Mouse (Mus musculus) intestine, postnatal 0 days (tissue): ENCODE results near the gene Fads3. TPM values are rescaled to one million over a fixed set of nuclear protein-coding genes. Genes with fewer than 3 reads are reported as not detected.

Experiments used
- ATAC-seq: fragments of 200-750 bp; cut with Nextera tagmentation; 2 replicates; pipeline ENCODE4 v1.8.0; 2017; ENCODE audit warnings: mild to moderate bottlenecking, moderate TSS enrichment, moderate library complexity
- H3K27ac ChIP-seq: fragments of 300-500 bp; sonication (generic); 2 replicates; pipeline ENCODE4 v1.5.1; 2014; ENCODE audit warnings: mild to moderate bottlenecking, low read depth, low read length, moderate library complexity
- H3K27me3 ChIP-seq: fragments of 300-500 bp; sonication (generic); replicated peaks from 2 replicates; pipeline ENCODE4 v1.6.1; 2014; ENCODE audit warnings: low read length, mixed read lengths; ENCODE audit not compliant: control insufficient read depth, insufficient read depth
- H3K36me3 ChIP-seq: fragments of 300-500 bp; sonication (generic); 2 replicates; pipeline ENCODE4 v1.6.1; 2014; ENCODE audit warnings: mild to moderate bottlenecking, moderate library complexity; ENCODE audit not compliant: control insufficient read depth, insufficient read depth
- H3K4me1 ChIP-seq: fragments of 300-500 bp; sonication (generic); replicated peaks from 2 replicates; pipeline ENCODE4 v1.6.1; 2014; ENCODE audit warnings: antibody characterized with exemption, low read length, mixed read lengths; ENCODE audit not compliant: control insufficient read depth, insufficient read depth
- H3K4me2 ChIP-seq: fragments of 300-500 bp; sonication (generic); replicated peaks from 2 replicates; pipeline ENCODE4 v1.6.1; 2014; ENCODE audit warnings: low read depth, mild to moderate bottlenecking, moderate library complexity
- H3K4me3 ChIP-seq: fragments of 300-500 bp; sonication (generic); 2 replicates; pipeline ENCODE4 v1.5.1; 2014; ENCODE audit warnings: low read depth, low read length
- H3K9ac ChIP-seq: fragments of 300-500 bp; sonication (generic); 2 replicates; pipeline ENCODE4 v1.6.1; 2014; ENCODE audit warnings: mild to moderate bottlenecking, low read depth, low read length
- H3K9me3 ChIP-seq: fragments of 300-500 bp; sonication (generic); 2 replicates; pipeline ENCODE4 v1.6.1; 2016; ENCODE audit warnings: mixed run types; ENCODE audit not compliant: control insufficient read depth
- CTCF ChIP-seq: sonication (generic); IDR thresholded peaks from 2 replicates; pipeline ENCODE4 v1.5.1; 2016; ENCODE audit warnings: low read depth, mild to moderate bottlenecking, control low read depth, antibody characterized with exemption, moderate library complexity
- WGBS: fragments of 180-500 bp; shearing (Covaris S2); extraction: QIAGEN DNeasy Blood & Tissue Kit; methylation state at CpG from one replicate; pipeline ENCODE4 v1.1.7; 2014; 5-methylcytosine and 5-hydroxymethylcytosine counted together
- polyA plus RNA-seq: library from polyadenylated mRNA; unstranded; fragments of >200 nt; fragmentation: Nextera tagmentation; extraction: Ambion mirVana; gene quantifications from 2 replicates; pipeline ENCODE4 v1.2.1, GENCODE M21; 2015

Gene Fads3
- 4.7 and 4.8 TPM in 2 replicates for polyA plus RNA-seq

GRCm38 (mm10) chr19:10041388-10042148, at the start of gene Fads3:
TSS of gene Fads3 (plus strand) at chr19:10041569.
- ATAC-seq, result peak; percentile 48
- Histone ChIP-seq H3K4me3 (peak within 1 kb of the TSS; percentile 62), H3K36me3 (peaks cover under 1% of the 10 kb centered on the region; the same call in 1 of the 2 replicates), H3K27ac (no peak within 1 kb of the TSS), H3K4me1 (peaks cover 3% of the 10 kb centered on the region; the same call in 1 of the 2 replicates), H3K27me3 (no peaks in the 10 kb centered on the region), H3K9ac (peak within 1 kb of the TSS; percentile 51), H3K4me2 (peak within 1 kb of the TSS; percentile 98), H3K9me3 (no peaks in the 10 kb centered on the region)
- peak; percentile 31; the same call in 1 of the 2 replicates for TF ChIP-seq CTCF
- WGBS, result under 1% methylated on average over 66 of the region's 69 CpGs

GRCm38 (mm10) chr19:9992011-9992958, 49.1 kb upstream of the Fads3 start:
- TF ChIP-seq CTCF, result no peak
- peak overlapping the region; percentile 53 for H3K4me2 ChIP-seq

DNA sequence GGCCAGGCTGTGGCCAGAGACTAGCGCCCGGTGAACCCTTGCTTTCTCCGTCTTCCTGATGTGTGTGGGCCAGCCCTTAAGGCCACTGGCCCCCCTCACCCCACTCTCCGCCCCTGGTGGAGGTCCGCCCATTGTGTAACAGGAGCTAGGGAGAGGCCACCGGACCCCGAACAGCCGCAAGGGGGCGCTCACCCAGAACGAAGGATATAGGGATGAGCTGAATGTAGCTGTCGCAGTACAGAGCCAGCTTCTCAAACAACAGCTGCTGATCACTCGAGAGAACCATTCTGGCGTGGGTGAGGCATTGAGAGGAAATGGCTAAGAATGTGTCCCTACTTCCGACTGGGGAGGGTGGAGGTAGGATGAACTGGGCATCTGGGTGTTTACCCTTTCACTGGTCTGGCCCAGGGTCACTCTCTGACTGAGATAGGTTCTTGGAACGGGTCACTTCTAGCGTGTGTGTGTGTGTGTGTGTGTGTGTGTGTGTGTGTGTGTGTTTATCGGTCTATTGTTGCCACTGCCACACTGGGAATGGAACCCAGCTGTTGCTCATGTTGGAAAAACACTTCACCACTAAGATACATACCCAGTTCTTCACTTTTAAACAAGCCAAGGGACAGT, 48.2 kb upstream of the Fads3 start:
- no peaks in the 10 kb centered on the region for H3K27me3 ChIP-seq
- H3K9me3 ChIP-seq, result no peaks in the 10 kb centered on the region
- H3K4me1 ChIP-seq, result no peaks in the 10 kb centered on the region
- H3K27ac ChIP-seq, result no peak overlapping the region
- 0 out of 2 replicates have a peak overlapping the region, but pooled peaks have one; percentile 5 for H3K4me3 ChIP-seq
- ATAC-seq, result peak; percentile 59
- H3K4me2 ChIP-seq, result peak overlapping the region; percentile 53
- no peaks in the 10 kb centered on the region for H3K36me3 ChIP-seq
- TF ChIP-seq CTCF, result peak; percentile 89
- no peak overlapping the region for H3K9ac ChIP-seq
- WGBS, result 7% methylated on average over 17 of the region's 17 CpGs

More at GRCm38 (mm10) chr19:9992011-9992958, 49.1 kb upstream of the Fads3 start:
- H3K4me3 ChIP-seq, result 0 out of 2 replicates have a peak overlapping the region, but pooled peaks have one; percentile 5
- no peaks in the 10 kb centered on the region for H3K9me3 ChIP-seq
- no peaks in the 10 kb centered on the region for H3K27me3 ChIP-seq
- H3K36me3 ChIP-seq, result no peaks in the 10 kb centered on the region
- no peak overlapping the region for H3K9ac ChIP-seq
- H3K27ac ChIP-seq, result no peak overlapping the region
- WGBS, result 54% methylated on average over 26 of the region's 26 CpGs
- no peaks in the 10 kb centered on the region for H3K4me1 ChIP-seq
- ATAC-seq, result peak; percentile 3; the same call in 1 of the 2 replicates

- no peak overlapping the region for H3K4me3 ChIP-seq
- no peaks in the 10 kb centered on the region for H3K9me3 ChIP-seq
- no peak for TF ChIP-seq CTCF
- no peaks in the 10 kb centered on the region for H3K27me3 ChIP-seq
- WGBS, result 78% methylated on average over 12 of the region's 12 CpGs
- H3K4me2 ChIP-seq, result no peak overlapping the region
- H3K27ac ChIP-seq, result no peak overlapping the region
- no peak for ATAC-seq
- no peaks in the 10 kb centered on the region for H3K4me1 ChIP-seq
- no peak overlapping the region for H3K9ac ChIP-seq
- H3K36me3 ChIP-seq, result no peaks in the 10 kb centered on the region
Observed at GRCm38 (mm10) chr19:9997204-9998062, 43.9 kb upstream of the Fads3 start.

DNA sequence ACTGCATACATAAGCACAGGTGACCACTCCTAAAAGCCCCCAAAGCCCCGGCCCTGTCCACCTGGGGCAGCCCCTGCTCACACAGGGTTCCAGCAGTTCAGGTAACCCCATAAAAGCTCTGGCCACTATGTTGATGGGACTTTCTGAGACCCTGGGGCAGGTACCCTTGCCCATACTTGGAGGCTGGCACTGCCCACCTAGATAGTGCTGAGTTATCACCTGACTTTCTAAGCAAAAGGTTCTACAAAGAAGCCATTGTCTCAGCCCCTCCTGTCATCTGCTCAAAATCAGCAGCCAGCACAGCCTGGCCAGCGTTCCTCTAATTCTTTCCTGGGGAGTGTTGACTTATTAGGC, 43.3 kb upstream of the Fads3 start:
- no peak for ATAC-seq
- Histone ChIP-seq H3K4me3 (no peak overlapping the region), H3K27me3 (no peaks in the 10 kb centered on the region), H3K9me3 (no peaks in the 10 kb centered on the region), H3K27ac (no peak overlapping the region), H3K36me3 (no peaks in the 10 kb centered on the region), H3K4me1 (no peaks in the 10 kb centered on the region), H3K4me2 (no peak overlapping the region), H3K9ac (no peak overlapping the region)
- TF ChIP-seq CTCF, result no peak
- 70% methylated on average over 2 of the region's 2 CpGs for WGBS
